Mouse (Mus musculus) left cerebral cortex, adult 8-10 months (tissue): ENCODE results near the gene Mink1. TPM values are rescaled to one million over a fixed set of nuclear protein-coding genes. Genes with fewer than 3 reads are reported as not detected.
A peak's percentile ranks its signal among the peaks of the same experiment; 100 is the strongest.

Experiments
- DNase-seq, 2 experiments: peaks; one replicate each; pipeline ENCODE4 v3.0.0; 2022; ENCODE audit warnings: low spot score in 2 of 2
- total RNA-seq, 4 experiments: library from RNA; stranded (reverse); gene quantifications; 2 replicates each; pipeline ENCODE4 v1.2.4; 2022

The Mink1 gene
- total RNA-seq, 4 experiments from 2014 or later: 389 to 423 (median 415) TPM

DNA sequence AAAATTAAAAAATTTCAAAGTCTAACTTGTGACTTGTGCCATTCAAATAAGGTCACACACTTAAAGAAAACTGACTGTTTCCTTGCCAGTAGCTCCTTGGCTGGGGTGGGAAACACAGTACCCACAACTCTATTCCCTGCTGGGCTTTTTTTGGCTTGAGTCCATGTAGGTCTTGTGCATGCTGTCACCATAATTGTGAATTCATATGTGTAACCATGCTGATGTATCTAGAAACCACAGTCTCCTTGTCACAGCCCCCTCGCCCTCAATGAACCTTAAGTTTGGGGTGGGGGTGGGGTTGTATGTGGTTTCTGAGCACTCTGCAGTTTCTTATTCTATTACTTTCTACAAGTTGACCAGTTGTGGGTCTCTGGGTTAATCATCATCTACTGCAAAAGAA is 29.1 kb downstream of the Mink1 start:
- no peak for DNase-seq

DNA sequence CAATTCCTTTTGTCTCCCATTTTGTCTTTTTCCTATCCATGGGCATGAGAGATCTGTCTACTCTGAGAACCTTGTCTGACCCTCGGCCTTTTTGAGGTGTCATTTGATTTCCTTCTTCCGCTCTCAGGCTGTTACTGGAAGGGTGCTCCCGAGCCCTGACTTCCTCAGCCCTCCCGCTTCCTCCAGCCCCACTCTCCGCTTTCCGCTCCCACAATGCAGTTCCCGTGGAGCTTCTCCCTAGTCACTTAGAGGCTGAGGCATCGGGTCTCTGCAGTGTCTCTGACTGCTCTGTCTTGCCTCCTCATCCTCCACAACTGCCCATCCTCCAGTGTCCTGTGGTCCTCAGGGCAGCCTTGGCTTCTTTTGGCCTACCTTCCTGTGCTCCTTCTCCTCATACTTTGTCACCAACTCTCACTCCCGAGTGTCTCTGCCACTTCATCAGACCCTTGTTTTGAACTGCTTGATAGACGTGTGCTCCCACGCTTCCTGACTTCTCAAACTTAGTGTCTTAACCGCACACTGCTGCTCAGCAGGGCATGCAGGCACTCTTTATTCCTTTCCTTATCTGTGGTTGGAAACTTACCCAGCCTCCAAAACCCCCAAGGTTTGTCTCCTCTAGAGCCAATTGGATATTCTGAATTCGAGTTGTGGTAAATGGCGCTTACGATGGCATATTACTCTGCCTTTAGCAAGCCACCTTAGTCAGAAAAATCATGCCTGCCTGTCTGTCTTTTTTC is 31.7 kb downstream of the Mink1 start:
- DNase-seq: no peak

DNA sequence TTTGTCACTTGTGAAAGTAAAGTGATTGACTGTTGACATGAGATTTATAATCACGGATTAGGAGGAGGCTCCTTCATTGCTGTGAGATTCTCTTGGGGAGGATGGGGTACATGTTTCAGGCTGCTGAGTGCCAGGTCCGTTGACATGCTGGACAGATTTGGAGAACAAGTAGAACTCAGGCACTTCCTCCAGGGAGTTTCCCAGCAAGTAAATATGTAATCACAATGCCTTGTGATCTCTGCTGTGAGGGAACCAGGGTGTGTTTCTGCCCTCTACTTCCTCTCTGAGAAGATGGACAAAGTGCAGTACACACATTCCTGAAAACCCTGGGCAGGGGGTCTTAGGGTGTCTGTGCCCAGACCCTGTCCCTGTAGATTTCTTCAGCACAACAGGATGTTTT is 33.0 kb downstream of the Mink1 start:
- no peak for DNase-seq

DNA sequence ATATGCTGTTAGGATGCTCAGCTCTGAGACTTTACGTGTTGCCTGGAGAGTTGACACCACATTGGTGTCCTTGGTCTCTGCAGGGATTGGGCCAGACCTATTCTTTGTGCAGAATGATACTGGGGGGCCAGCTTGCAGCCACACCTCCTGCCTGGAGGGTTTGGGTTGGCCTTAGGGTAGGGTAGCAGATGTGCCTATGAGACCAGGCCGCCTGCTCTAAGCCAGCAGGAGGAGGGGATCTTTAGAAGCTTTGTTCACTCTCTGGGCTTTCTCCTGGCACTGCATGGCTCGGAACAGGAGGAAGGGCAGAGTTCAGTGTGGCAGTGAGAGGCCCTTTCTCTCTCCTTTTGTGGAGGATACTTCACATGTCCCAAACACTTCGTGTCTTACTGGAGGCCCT is 33.4 kb downstream of the Mink1 start:
- no peak for DNase-seq

DNA sequence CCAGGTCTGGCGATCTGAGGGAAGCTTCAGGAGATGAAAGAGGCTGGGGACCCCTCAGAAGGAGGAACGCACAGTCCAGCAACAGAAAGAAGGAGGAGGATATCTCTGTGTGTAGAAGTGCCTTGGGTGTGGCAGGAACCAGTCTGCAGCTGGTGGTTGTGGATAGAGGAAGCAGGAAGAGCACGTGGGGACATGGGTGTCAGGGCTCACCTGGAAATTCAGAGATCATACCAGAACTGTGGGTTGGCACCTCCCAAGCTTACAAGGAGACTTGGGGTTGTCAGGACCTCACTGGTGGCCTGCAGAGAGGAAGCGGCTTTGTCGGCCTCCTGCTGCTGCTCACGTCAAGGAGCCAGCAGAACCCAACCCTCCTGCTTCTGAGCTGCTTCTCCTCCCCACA is 34.6 kb downstream of the Mink1 start:
- DNase-seq: no peak

DNA sequence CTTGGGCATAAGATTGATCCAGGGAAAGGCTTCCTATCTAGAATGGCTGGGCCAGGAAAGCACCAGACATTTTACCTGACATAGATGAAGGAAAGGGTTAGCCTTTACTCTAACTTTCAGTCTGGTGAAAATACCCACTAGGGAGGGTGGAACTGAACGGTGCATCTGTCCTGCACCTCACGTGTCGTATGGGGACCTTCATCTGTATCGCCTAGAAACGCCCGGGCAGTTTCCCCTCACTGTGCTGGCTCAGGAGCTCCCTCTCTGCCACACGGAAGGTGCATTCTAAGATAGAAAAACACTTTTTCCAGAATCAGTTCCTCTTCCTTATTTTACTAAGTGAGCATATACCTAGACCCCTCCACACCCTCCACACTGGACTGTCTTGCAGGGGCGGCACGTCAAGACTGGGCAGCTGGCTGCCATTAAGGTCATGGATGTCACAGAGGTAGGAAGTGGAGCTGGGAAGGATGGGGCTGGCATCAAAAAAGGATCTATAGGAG is 35.8 kb downstream of the Mink1 start:
- no peak for DNase-seq

DNA sequence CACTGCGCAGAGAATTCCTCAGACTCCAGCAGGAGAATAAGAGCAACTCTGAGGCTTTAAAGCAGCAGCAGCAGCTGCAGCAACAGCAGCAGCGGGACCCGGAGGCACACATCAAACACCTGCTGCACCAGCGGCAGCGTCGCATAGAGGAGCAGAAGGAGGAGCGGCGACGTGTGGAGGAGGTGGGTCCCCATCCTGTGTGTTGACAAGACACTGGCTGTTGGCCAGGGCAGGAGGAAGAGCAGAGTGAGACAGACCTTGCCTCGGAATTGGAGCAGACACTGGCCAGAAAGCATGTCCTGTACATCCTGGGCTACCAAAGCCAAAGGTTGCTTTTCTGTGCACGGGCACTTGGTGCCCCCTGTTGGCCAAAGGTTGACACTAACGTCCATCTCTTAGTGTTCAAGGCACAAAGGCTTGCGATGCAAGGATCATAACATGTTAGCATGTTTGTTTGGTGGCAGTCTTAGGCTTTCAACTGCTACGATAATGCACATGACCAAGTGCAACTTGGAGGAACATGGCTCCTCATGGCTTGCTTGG is 42.4 kb downstream of the Mink1 start:
- peak; percentile 53 to 64 for DNase-seq

DNA sequence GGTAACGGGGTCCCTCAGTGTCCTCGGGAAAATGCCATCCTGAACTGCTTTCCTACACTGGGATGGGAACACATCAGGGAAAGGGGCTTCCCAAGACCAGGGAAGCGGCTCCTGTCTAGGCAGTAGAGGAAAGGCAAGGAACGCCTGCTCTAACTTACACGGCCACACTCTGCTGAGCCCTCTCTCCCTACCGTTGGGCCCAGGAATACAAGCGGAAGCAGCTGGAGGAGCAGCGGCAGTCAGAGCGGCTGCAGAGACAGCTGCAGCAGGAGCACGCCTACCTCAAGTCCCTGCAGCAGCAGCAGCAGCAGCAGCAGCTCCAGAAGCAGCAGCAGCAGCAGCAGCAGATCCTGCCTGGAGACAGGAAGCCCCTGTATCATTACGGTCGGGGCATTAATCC is 44.0 kb downstream of the Mink1 start:
- no peak for DNase-seq

DNA sequence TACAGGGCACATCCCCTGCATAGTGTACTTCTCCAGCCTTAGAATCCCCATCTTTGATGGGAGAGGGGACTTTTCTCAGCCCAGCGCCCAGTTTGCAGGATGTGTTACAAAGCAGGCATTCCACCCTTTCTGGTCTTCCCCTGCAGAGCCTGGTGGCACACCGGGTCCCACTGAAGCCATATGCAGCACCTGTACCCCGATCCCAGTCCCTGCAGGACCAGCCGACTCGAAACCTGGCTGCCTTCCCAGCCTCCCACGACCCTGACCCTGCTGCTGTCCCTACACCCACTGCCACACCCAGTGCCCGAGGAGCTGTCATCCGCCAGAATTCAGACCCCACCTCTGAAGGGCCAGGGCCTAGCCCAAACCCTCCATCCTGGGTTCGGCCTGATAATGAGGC is 44.9 kb downstream of the Mink1 start:
- DNase-seq: no peak

DNA sequence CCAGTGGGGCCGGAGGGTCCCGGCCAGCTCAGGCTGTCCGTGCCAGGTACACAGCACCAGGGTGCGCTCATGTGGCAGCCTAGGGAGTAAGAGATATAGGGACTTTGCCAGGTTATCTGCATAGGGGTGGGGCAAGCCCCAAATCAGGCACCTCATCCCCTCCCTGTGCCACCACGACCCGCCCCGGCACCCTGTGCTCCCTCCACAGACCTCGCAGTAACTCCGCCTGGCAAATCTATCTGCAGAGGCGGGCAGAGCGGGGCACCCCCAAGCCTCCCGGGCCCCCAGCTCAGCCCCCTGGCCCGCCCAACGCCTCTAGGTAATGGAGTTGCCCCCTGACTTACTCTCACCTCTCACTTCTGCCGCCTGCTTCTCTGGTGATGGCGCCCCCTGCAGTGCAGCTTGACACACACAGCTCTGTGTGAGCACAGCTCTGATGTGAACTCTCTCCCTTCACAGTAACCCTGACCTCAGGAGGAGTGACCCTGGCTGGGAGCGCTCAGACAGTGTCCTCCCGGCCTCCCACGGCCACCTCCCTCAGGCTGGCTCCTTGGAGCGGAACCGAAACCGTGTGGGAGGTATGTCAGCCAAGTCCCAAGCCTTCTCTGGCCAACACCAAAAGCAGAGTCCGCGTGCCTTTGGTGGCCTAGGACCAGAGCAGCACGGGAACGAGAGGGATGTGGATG is 45.8 kb downstream of the Mink1 start:
- DNase-seq: no peak

DNA sequence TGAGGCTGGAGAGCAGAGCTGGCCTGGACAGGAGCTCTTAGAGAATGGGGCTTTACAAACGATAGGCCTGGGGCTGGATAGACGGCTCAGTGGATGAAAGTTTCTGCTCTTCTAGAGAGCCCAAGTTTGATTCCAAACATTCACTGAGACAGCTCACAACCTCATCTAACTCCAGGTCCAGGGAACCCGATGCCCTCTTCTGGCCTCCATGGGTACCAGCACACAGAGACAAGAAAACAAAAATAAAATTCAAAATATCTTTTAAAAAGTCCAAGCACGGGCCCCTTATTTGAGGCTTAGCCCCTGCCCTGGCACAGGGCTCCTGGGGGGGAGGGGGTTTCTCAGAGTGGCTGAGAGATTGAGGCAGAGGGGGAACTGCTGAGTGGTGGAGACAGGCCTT is 48.1 kb downstream of the Mink1 start:
- no peak for DNase-seq

DNA sequence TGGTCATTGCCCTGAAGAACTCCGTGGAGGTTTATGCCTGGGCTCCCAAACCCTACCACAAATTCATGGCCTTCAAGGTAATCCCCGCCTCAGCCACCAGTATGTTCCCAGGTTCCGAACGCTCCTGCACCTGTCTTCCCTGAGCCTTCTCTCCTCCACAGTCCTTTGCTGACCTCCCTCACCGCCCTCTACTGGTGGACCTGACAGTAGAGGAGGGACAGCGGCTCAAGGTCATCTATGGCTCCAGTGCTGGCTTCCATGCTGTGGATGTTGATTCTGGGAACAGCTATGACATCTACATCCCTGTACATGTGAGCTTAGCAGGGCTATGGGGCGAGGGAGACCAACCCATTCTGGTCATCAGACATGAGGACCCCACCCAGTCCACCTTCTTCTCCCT is 49.8 kb downstream of the Mink1 start:
- no peak for DNase-seq

DNA sequence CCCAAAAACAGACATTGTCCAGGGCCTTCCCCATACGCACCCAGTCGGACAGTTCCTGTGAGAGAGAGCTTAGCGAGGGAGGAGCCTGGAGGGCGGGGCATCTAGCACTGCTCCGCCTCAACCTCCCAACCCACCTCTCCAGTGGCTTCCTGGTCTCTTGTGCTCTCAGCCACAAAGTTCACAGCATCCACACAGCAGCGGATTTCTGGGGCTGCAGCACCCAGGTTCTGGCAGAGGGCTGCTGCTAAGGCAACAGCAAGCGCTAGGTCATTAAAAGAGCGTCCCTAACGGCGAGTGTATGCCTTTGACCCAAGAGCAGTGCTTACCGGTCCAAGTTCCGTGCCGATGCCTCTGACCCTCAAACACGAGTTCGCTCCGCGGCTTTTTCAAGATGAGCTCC is 52.4 kb downstream of the Mink1 start:
- no peak for DNase-seq

DNA sequence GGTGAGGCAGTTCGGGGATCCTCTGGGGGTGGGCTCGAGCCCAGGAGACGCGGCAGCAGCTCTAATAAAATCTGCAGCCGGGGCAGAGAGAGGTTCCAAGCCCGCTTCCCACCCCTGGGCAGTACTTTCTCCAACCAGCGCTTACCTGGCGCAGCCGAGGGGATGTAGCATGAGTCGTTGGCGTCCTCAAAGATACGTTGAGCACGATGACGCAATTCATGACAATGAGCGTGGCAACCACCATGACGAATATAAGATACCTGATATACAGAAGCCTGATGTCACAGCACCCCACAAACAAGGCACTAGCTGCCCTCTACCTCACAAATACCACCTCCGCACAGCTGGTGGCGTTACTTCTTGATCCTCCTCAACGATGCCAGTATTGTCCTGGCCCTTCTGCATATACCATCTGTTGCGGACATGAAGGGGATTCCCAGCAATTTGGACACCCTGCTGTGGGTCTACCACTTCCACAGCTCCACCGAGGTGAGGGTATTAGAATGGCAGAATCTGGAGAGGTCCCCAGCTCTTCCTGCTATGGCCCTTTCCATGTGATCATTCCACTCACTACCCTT is 52.9 kb downstream of the Mink1 start, which contains the start of gene 4930544D05Rik:
4930544D05Rik (plus strand) TSS at position 333 of the 578 bp plus-strand sequence.
- no peak for DNase-seq

DNA sequence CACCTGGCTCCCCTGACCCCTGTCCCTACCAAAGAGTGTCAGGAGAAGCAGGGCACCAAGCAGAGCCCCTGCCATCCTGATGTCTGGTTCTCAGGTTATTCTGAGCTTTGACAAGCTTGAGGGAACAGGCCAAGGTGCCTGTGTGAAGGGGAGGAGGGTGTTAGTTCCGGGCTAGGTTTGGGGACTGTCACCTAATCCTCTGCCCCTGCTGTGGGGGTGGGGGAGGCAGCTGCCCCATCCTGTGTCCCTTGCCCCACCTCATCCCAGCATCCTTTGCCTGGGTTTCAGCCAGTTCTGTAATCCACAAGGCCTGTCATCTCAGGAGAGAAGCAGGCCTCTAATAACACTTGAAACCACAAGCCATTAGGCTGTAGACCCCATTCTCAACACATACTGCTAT is 56.4 kb downstream of the Mink1 start, which contains the start of gene Chrne:
Chrne (minus strand) TSS at position 116 of the 400 bp plus-strand sequence.
- DNase-seq: no peak

DNA sequence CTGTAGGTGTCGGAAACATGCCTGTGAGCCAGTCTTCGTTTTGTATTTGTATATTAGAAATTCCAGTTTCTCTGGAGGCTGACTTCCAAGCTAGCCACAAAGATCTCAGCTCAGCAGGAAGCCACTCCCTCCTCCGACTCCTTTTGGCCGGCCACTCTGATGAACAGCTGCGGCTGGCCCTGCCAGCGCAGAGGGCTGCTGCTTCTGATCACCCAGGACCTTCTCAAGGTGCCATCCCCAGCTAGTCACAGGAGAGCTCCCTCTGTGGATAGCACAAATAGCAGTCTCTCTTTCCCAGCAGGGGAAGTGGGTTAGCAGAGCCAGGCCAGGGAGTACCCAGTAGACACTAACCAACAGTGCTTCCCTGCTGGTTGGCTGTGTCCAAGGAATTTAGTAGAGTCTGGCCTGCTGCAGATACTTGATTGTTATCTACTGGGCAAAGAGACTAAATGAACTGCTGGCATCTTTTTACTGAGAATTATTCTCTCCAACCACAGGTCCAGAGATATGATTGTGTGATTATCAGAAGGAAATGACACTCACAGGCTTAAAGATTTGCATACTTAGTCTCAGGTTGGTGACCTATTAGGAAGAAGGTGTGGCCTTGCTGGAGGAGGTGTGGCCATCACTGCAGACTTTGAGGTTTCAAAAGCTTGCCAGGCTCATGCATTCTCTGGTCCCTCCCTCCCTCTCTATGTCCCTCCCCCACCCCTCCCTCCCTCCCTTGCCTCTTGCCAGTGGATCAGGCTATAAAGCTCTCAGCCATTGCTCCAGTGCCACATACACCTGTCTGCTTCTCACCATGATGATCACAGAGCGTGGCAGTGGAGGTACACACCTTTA is 59.5 kb downstream of the Mink1 start:
- no peak for DNase-seq

DNA sequence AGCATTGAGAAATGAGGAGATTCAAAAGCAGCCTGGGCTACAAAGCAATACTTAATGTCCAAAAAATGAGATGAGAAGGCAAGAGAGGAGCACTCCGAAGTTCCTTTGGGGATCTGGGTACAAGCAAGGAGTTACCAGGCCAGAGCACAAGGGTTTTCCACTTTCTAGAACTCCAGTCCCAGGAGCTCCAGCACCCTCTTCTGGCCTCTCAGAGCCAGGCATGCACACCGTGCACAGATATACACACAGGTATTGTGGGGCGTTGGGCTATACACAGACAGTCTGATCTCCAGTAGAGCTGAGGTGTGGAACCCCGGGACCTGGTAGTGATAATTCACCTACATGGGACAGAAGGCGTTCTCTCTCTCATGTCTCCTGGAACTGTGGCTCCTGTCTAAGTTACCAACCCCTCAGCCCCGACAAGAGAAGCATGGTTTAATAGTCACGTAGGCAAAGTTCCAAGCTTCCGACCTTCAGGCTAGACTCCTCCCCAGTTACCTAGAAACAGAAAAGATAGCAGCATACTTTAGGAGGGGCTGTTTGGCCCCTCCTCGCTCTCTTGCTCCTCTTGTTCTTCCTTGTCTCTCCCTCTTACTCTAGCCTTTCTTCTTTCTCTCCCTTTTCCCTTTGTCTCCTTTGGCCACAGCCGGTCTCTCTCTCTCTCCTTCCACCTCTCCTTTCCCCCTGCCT is 60.5 kb downstream of the Mink1 start:
- DNase-seq: no peak

DNA sequence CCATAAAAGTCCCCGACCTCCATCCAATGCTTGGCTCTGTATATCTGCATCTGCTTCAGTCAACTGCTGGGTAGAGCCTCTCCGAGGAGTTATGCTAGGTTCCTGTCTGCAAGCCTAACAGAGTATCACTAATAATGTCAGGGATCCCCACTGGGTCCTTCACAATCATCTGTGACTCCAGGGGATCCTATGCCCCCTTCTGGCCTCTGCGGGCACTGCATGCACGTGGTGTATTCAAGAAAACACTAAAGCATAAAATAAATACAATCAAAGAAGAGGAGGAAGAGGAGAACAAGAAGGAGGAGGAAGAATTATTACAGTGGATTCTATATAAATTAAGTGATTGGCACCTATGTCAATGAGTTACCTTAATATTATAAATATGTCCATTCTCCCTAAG is 62.8 kb downstream of the Mink1 start:
- no peak for DNase-seq

DNA sequence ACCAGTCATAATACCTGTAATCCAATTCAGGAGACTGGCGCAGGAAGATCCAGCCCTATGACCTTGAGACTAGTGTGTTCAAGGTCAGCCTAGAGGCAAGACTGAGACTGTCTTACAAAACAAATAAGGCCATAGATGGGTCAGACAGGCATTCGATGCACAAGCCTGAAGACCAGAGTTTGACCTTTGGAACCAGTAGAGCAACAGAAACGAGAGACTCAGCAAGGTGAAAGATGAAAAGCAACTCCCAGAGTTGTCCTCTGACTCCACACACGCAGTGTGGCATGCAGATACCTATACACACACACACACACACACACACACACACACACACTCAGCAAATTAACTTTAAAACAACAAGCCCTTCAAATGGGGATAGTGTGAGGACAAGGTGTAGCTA is 64.2 kb downstream of the Mink1 start:
- no peak for DNase-seq

DNA sequence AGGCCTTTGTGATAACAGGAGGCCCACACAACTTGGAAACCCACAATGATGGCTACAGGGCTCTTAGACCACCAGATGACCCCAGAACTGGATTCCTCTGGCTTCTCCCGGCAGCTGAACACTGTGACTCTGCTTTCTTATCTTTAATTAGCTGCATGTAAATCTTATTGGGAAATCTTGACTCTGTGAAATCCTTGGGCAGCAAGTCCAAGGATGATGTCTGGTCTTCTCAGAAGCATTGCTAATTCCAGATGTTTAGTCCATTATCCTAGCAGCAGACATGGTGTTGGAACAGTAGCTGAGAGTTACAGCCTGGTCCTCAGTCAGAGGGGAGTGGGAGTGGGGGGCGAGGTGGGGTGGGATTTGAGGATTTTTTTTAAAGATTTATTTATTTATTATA is 65.8 kb downstream of the Mink1 start:
- no peak for DNase-seq

DNA sequence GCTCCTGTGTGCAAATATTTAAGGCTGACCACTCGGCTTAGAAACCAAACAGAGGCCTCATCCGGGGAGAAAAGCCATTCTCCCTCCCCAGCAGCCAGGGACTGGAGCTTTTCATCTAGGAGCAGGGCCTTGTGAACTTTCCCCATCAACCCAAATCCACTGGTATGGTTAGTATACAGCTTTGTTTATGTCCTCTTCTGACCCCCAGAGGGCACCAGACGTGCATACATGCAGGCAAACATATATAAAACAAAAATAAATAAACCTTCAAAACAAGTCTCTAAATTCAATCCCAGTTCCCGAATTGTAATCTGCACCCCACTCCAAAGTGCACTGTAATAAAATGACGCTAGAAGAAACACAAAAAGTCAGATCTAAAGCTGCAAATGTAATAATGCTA is 66.9 kb downstream of the Mink1 start:
- no peak for DNase-seq
